Mouse (Mus musculus) adrenal gland, adult (tissue): ENCODE data around the gene Socs7.

Experiments used
- DNase-seq, 2 experiments: peaks; one replicate each; pipeline ENCODE4 v3.0.0; 2022 to 2023; ENCODE audit warnings: low spot score in 1 of 2; ENCODE audit not compliant: inconsistent age in 2 of 2

Socs7 gene

DNA sequence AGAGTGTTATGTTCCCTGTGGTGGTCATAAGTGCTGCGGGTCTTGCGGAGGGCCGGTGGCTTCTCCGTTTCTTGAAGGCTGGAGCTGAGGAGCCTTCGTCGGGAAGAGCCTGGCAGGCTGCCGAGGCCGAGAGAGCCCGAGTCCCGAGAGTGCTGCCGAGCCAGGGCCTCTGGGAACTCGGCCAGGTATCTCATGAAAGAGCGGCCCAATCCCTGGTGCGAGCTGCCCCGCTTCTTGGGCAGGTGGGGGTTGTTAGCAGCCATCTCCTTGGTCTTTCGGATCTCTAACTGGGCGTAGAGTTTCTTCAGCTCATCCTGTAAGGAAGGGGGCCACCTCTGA is 23.4 kb upstream of the Socs7 start:
- DNase-seq, result peak; percentile 76 to 88

DNA sequence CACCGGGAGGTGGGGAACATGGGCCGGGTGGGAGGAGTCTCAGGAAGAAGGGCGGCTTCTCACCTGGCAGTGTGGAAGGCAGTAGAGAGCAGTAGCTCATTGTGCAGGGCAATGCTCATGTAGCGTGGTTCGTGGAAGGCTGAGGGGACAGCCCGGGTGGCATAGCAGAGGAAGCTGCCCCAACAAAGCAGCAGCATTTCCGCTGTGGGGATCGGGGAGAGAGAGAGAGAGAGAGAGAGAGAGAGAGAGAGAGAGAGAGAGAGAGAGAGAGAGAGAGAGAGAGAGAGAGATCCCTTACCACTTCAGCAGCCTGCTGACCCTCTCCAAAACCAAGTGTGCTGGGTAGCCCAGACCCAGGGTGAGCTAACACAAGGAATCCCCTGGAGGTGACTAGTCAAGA is 19.2 kb upstream of the Socs7 start:
- no peak for DNase-seq

DNA sequence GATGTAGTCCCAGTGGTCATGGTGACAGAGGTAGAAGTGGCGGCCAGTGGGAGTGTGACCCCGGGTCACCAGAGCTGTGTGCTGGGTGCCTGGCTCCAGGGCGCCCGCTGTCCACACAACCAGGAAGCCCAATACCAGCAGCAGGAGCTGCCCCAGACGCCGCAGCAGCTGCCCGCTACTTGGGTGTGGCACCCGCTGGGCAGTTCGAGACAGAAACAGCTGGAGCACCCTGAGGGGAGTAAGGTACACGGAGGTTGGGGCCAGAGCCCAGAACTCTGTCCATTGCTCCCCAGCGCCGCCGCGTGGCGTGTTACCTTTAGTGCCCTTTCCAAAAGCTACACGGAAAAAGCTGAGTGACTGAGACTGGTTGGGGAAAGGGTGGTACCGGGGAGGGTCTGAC is 18.7 kb upstream of the Socs7 start:
- peak; percentile 37 to 72 for DNase-seq

GRCm38 (mm10) chr11:97345446-97345845 is 16.9 kb upstream of the Socs7 start:
- DNase-seq, result no peak

DNA sequence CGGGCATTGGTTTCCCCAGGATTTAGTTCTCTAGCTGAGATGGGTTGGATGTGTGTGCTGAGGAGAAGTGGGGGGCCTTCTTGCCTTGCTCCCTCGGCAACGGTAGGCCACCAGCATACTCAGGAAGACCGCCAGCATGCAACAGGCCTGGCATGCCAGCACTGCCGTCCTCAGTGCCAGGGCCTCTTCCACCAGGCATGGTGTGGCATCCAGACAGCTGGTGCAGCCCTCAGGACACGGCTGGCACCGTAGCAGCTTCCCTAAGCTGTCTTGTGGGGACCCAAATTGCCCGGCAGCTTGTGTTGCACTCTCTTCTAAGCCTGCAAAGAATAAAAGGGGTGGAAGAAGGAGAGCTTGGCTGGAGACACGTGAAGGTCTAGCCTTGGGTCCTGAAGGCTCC is 16.0 kb upstream of the Socs7 start:
- DNase-seq, result no peak

GRCm38 (mm10) chr11:97347291-97347690 is 15.1 kb upstream of the Socs7 start:
- peak; percentile 45 to 75 for DNase-seq

GRCm38 (mm10) chr11:97350035-97350434 is 12.3 kb upstream of the Socs7 start:
- peak; percentile 85 to 87 for DNase-seq

GRCm38 (mm10) chr11:97352027-97352684 is 10.2 kb upstream of the Socs7 start, which contains the start of gene Gpr179:
Gene Gpr179 (minus strand): TSS chr11:97352077.
- no peak for DNase-seq

DNA sequence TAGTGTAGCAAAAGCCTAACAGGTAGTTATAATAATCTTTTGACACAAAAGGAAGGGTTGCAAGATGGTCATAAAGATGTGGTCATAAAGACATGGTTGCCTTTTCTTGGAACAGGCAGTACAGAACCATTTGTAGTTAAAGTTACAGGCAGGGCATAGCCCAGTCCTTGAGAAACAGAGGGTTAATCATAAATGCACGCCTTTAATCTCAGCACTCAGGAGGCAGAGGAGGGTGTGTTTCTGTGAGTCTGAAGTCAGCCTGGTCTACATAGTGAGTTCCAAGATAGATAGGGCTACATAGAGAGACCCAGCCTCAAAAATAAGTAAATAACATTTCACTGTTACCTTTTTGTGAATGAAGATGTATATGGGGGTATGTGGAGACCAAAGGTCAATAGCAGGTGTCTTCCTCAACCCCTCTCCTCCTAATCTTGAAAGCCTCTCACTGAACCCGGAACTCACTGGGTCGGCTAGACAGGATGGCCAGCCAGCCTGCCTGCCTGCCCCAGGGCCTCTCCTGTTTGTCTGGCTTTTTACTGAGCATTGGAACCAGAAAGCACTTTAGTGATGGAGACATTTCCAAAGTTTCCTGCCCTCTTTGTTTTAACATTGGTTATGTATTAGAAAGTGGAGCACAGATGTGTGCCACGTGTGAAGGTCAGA is 9.3 kb upstream of the Socs7 start:
- no peak for DNase-seq

GRCm38 (mm10) chr11:97354646-97355045 is 7.7 kb upstream of the Socs7 start:
- DNase-seq, result no peak

DNA sequence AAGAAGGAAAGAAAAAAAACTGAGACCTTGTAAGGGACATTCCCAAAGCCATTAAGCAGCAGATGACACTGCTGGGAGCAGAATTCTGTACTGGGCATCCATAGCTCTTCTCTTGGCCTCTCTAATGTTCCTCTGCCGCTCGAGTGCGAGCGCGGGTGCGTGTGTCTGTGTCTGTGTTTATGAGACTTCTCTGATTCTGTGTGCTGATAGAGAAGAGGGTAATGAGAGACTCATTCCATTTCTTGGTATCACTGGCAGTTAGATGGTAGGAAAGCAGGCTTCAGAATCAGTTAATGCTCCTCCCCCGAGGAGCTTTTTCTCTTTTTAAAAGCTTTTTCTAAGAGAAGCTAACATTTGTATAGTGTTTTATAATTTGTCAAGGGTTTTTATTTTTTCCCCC is 7.1 kb upstream of the Socs7 start:
- no peak for DNase-seq

- DNase-seq, result peak; percentile 73 to 91
These were observed 4.7 kb upstream of the Socs7 start for GRCm38 (mm10) chr11:97357663-97358062.

- no peak for DNase-seq
These were observed 245 bp downstream of the Socs7 start for GRCm38 (mm10) chr11:97362649-97362942.

- peak; percentile 57 to 82 for DNase-seq
These were observed 742 bp downstream of the Socs7 start for GRCm38 (mm10) chr11:97362943-97363643.

DNA sequence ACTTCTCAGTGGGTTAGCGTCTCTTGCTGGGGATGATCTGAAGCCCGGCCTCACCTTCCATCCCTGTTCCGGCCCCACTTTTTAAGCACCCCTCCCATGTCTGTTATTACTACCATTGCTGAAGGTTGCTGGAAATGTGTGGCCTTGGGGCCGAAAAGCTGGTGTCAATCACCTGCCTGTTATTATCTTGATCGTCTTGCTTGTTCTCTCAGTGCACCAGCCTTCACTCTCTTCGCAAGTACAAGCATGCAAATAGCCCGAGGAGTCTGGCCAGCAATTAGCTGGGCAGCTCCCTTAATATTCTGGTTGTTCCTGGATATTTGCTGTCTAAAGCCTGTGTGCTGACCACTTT is 1.3 kb downstream of the Socs7 start:
- DNase-seq, result peak in 1 of 2 experiments; percentile 29

DNA sequence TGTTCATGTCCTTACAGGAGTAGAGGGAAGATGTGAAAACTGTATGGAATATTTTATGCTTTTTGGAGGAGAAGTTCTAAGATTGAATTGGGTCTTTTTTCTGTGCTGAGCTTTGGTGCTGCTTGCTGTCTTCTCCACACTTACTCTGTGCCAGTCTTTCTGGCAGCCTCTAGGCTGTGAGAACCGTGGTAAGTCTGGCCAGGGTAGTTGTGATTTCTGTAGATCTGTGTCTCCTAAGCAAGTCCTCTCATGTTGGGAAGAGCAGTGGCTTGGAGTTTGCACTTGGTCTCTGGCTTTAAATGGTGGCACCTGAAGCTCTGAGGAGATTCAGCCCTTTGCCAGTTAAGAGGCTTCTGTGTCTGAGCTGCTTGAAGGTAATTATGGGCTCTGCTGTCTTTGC is 3.2 kb downstream of the Socs7 start:
- no peak for DNase-seq

DNA sequence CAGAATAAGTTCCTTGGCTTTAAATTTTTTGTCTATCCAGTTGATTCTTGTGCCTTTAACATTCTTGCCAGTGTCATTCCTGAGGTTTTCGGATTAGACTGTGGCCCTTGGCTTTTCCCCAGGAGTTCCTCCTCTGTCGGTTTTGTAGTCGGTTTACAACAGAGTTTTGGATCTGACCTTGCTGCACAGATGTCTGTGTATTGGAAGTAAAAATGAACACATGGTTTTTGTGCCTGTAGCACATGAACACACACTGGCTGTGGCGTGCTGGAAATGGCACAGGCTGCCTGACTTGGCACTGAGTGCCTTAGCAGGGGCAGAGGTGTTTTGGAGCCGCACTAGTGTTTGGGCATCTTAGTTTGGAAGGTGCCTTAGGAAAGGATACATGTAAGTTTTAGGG is 6.2 kb downstream of the Socs7 start:
- no peak for DNase-seq

DNA sequence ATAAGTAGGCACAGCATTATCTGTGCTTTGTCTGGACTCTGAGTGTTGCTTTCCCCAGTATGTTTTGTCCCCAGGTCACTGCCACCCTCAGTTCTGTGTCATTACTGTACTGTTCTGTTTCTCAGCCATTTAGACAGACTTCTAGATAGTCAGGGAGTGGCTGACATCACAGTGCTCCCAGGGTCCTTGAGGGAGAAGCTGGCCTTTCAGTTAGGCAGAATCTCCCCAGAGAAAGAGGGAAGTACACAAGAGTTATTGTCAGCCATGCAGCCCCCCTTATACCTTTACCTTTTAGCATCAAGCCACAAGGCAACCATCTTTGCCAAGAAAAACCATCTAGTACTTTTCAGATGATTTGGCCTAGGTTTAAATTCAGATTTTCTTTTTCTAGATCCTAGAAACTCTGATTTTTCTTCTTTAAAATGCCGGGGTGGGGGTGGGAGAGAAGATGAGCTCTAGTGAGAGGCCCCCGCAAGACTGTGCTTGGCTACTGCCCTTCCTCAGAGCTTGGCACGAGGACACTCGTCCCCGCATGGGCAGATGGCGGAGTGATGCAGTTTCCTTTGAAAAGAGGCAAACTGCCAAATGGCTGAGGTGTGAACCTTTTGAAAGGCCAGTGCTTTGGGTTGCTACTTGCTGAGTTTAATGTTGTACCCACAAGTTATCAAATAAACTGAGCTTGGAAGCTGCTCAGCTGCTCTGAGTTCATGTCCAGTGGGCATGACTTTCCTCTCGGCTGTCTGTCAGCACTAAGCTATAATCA is 8.2 kb downstream of the Socs7 start:
- DNase-seq, result peak in 1 of 2 experiments; percentile 52

DNA sequence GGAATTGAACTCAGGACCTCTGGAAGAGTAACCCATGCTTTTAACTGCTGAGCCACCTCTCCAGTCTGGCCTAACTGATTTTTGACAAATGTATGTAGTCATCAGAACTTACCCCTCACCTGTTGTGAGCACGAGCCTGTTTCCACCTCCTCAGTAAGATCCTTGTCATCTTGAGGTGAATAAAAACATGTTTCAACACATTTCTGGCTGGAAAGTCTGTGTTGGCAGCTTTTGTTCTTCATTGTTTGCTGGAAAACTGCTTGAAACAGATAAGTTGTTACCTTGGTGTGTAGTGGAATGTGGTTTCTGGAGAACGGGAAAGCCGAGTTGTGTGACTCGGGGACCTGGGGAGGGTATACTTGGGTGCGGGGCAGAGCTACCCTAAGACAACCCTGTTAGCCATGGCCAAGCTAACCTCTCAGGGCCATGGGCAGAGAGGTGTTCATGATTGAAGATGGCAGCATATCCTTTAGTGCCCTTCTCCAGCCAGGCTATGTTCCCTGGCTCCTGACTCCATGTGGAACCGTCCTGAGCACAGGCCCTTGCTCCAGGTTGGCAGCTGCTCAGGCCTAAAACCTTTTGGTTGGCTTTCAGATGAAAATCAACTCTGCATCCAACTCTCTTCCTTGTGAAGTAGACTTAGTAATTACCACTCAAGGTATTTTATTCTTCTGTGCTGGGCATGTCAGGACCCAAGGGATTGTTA is 10.0 kb downstream of the Socs7 start:
- DNase-seq, result no peak

DNA sequence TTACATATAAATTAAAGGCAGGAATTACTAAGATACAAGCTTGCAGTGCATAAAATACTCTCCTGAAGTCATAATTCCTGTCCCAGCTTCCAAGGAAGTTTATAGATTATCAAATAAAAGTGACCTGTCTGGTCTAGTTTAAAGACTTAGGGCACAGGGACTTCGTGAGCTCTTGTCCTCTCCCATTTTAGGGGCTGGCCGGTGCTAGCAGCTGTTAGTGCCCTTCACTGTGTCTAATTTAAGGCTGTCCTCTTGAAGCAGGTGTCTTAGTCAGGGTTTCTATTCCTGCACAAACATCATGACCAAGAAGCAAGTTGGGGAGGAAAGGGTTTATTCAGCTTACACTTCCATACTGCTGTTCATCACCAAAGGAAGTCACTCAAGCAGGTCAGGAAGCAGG is 11.1 kb downstream of the Socs7 start:
- DNase-seq, result no peak

- DNase-seq, result no peak
These were observed 17.7 kb downstream of the Socs7 start for GRCm38 (mm10) chr11:97380036-97380435.
